Mouse (Mus musculus): ENCODE data around the gene Olfr1053. TPM values are rescaled to one million over a fixed set of nuclear protein-coding genes. Genes with fewer than 3 reads are reported as not detected.
"Not testable (repeated sequence)": the region's sequence is repeated elsewhere in the genome, so short reads cannot be mapped to it uniquely, and the experiment has no call there.

The Olfr1053 gene
- polyA plus RNA-seq (2015; fragmentation: Nextera tagmentation; extraction: Ambion mirVana) = not detected in 2 replicates

GRCm38 (mm10) chr2:86315184-86315583 lies at the start of gene Olfr1053:
TSS of gene Olfr1053 (minus strand) at chr2:86315284.
- Histone ChIP-seq H3K36me3 (replicated peaks; ENCODE audit: insufficient read depth, low read length) (no peaks in the 10 kb centered on the region), H3K4me2 (ENCODE audit: low read depth, low read length) (no peak within 1 kb of the TSS), H3K4me1 (ENCODE audit: insufficient read depth) (no peaks in the 10 kb centered on the region), H3K27me3 (ENCODE audit: insufficient read depth, low read length) (no peaks in the 10 kb centered on the region), H3K9ac (replicated peaks) (no peak within 1 kb of the TSS), H3K9me3 (ENCODE audit: low read length) (no peaks in the 10 kb centered on the region), H3K27ac (ENCODE audit: low read depth) (no peak within 1 kb of the TSS), H3K4me3 (ENCODE audit: low read depth, low read length) (no peak within 1 kb of the TSS)
- no peak for TF ChIP-seq EP300 (IDR thresholded peaks at IDR 0.05; ENCODE audit: low read depth)
- no peak for TF ChIP-seq CTCF (IDR thresholded peaks at IDR 0.05; ENCODE audit: low read depth)
- WGBS (ENCODE audit: insufficient replicate concordance) = 56% methylated on average over 3 of the region's 3 CpGs
- no peak for ATAC-seq
- no peak for DNase-seq

DNA sequence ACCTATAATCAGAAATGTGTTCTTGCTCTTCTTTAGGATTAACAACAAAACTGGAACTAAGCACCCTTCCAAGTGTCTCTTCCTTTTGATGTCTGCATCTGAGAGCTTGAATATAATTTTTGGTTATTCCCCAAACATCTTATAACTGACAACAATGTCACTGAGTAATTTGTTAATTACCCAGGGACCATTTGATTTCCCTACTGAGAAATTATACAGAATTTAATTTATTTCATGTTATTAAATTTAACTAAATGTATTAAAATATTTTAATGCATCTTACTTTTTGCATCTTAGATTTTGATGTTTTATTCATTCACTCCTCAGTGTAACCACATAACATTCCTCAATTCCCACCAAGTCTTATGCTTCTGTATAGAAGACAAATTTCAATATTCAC lies 47.3 kb upstream of the Olfr1053 start, which contains the start of gene Olfr1056:
Gene Olfr1056 (minus strand): TSS at position 101 of the 400 bp plus-strand sequence.
- Histone ChIP-seq H3K36me3 (replicated peaks; ENCODE audit: insufficient read depth, low read length) (no peaks in the 10 kb centered on the region), H3K27ac (ENCODE audit: low read depth) (no peak within 1 kb of the TSS), H3K27me3 (ENCODE audit: insufficient read depth, low read length) (no peaks in the 10 kb centered on the region), H3K4me3 (ENCODE audit: low read depth, low read length) (no peak within 1 kb of the TSS), H3K9ac (replicated peaks) (no peak within 1 kb of the TSS), H3K4me2 (ENCODE audit: low read depth, low read length) (no peak within 1 kb of the TSS), H3K9me3 (ENCODE audit: low read length) (no peaks in the 10 kb centered on the region), H3K4me1 (ENCODE audit: insufficient read depth) (no peaks in the 10 kb centered on the region)
- no peak for ATAC-seq
- DNase-seq = no peak
- TF ChIP-seq CTCF (IDR thresholded peaks at IDR 0.05; ENCODE audit: low read depth) (no peak), EP300 (IDR thresholded peaks at IDR 0.05; ENCODE audit: low read depth) (no peak)

- not testable (repeated sequence) for H3K27me3 ChIP-seq (ENCODE audit: insufficient read depth, low read length); H3K4me3 ChIP-seq (ENCODE audit: low read depth, low read length); DNase-seq; H3K36me3 ChIP-seq (replicated peaks; ENCODE audit: insufficient read depth, low read length); H3K4me1 ChIP-seq (ENCODE audit: insufficient read depth); H3K4me2 ChIP-seq (ENCODE audit: low read depth, low read length); H3K9me3 ChIP-seq (ENCODE audit: low read length); H3K9ac ChIP-seq (replicated peaks); ATAC-seq; H3K27ac ChIP-seq (ENCODE audit: low read depth)
- WGBS (ENCODE audit: insufficient replicate concordance) = 88% methylated on average over 1 of the region's 1 CpGs
Measured at GRCm38 (mm10) chr2:86351751-86352150, 36.7 kb upstream of the Olfr1053 start.

- H3K4me2 ChIP-seq (ENCODE audit: low read depth, low read length) = no peak within 1 kb of the TSS
- H3K27me3 ChIP-seq (ENCODE audit: insufficient read depth, low read length) = no peaks in the 10 kb centered on the region
- DNase-seq (no peak), ATAC-seq (no peak)
- no peaks in the 10 kb centered on the region for H3K4me1 ChIP-seq (ENCODE audit: insufficient read depth)
- 74% methylated on average over 5 of the region's 5 CpGs for WGBS (ENCODE audit: insufficient replicate concordance)
- no peak within 1 kb of the TSS for H3K27ac ChIP-seq (ENCODE audit: low read depth)
- no peak within 1 kb of the TSS for H3K9ac ChIP-seq (replicated peaks)
- H3K9me3 ChIP-seq (ENCODE audit: low read length) = no peaks in the 10 kb centered on the region
- TF ChIP-seq CTCF (IDR thresholded peaks at IDR 0.05; ENCODE audit: low read depth) = no peak
- no peak for TF ChIP-seq EP300 (IDR thresholded peaks at IDR 0.05; ENCODE audit: low read depth)
- H3K4me3 ChIP-seq (ENCODE audit: low read depth, low read length) = no peak within 1 kb of the TSS
- no peaks in the 10 kb centered on the region for H3K36me3 ChIP-seq (replicated peaks; ENCODE audit: insufficient read depth, low read length)
Measured at GRCm38 (mm10) chr2:86350184-86350583, 35.1 kb upstream of the Olfr1053 start, which contains the start of gene Olfr1055. TSS of gene Olfr1055 (minus strand) at chr2:86350284.

GRCm38 (mm10) chr2:86335333-86335732 lies 20.2 kb upstream of the Olfr1053 start, which contains the start of gene Olfr1054:
TSS of gene Olfr1054 (minus strand) at chr2:86335433.
- H3K9me3 ChIP-seq (ENCODE audit: low read length) = no peaks in the 10 kb centered on the region
- WGBS (ENCODE audit: insufficient replicate concordance) = 81% methylated on average over 3 of the region's 3 CpGs
- no peaks in the 10 kb centered on the region for H3K36me3 ChIP-seq (replicated peaks; ENCODE audit: insufficient read depth, low read length)
- H3K4me1 ChIP-seq (ENCODE audit: insufficient read depth) = no peaks in the 10 kb centered on the region
- H3K27me3 ChIP-seq (ENCODE audit: insufficient read depth, low read length) = no peaks in the 10 kb centered on the region
- H3K4me2 ChIP-seq (ENCODE audit: low read depth, low read length) = no peak within 1 kb of the TSS
- H3K4me3 ChIP-seq (ENCODE audit: low read depth, low read length) = no peak within 1 kb of the TSS
- TF ChIP-seq CTCF (IDR thresholded peaks at IDR 0.05; ENCODE audit: low read depth) (no peak), EP300 (IDR thresholded peaks at IDR 0.05; ENCODE audit: low read depth) (no peak)
- ATAC-seq (no peak), DNase-seq (no peak)
- H3K9ac ChIP-seq (replicated peaks) = no peak within 1 kb of the TSS
- H3K27ac ChIP-seq (ENCODE audit: low read depth) = no peak within 1 kb of the TSS

GRCm38 (mm10) chr2:86292155-86292554 lies 22.9 kb downstream of the Olfr1053 start, which contains the start of gene Olfr1052:
TSS of gene Olfr1052 (plus strand) at chr2:86292455.
- no peak within 1 kb of the TSS for H3K9ac ChIP-seq (replicated peaks)
- ATAC-seq (no peak), DNase-seq (no peak)
- no peaks in the 10 kb centered on the region for H3K4me1 ChIP-seq (ENCODE audit: insufficient read depth)
- no peaks in the 10 kb centered on the region for H3K27me3 ChIP-seq (ENCODE audit: insufficient read depth, low read length)
- H3K27ac ChIP-seq (ENCODE audit: low read depth) = no peak within 1 kb of the TSS
- H3K4me2 ChIP-seq (ENCODE audit: low read depth, low read length) = no peak within 1 kb of the TSS
- no peaks in the 10 kb centered on the region for H3K9me3 ChIP-seq (ENCODE audit: low read length)
- TF ChIP-seq CTCF (IDR thresholded peaks at IDR 0.05; ENCODE audit: low read depth) (no peak), EP300 (IDR thresholded peaks at IDR 0.05; ENCODE audit: low read depth) (no peak)
- H3K36me3 ChIP-seq (replicated peaks; ENCODE audit: insufficient read depth, low read length) = no peaks in the 10 kb centered on the region
- no peak within 1 kb of the TSS for H3K4me3 ChIP-seq (ENCODE audit: low read depth, low read length)

DNA sequence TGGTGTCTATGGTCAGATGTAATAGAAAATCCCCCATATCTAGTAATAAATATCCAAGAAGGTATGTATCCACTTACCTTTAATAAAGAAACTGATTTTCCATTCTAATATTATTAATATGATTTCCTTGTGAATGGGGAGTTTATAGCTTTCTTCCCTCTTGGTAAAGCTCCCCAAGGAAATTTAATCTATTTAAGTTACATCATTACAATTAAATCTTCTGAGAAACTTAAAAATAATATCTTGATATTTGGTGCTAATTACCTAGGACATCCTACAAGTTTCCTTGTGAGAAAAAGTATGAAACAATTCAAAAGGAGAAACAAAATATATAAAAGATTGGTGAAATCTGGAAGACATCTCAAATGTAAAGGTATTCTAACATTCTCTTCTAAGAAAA lies 36.1 kb downstream of the Olfr1053 start, which contains the start of gene Olfr1051:
Gene Olfr1051 (minus strand): TSS at position 101 of the 400 bp plus-strand sequence.
- not testable (repeated sequence) for H3K4me1 ChIP-seq (ENCODE audit: insufficient read depth); H3K4me2 ChIP-seq (ENCODE audit: low read depth, low read length); H3K36me3 ChIP-seq (replicated peaks; ENCODE audit: insufficient read depth, low read length); DNase-seq; ATAC-seq; H3K4me3 ChIP-seq (ENCODE audit: low read depth, low read length); H3K27me3 ChIP-seq (ENCODE audit: insufficient read depth, low read length); H3K27ac ChIP-seq (ENCODE audit: low read depth); H3K9me3 ChIP-seq (ENCODE audit: low read length); H3K9ac ChIP-seq (replicated peaks)

Other genes starting within 250 kb of the Olfr1053 start
- gene Olfr1036, start 241.3 kb downstream of the Olfr1053 start, polyA plus RNA-seq (2015; fragmentation: Nextera tagmentation; extraction: Ambion mirVana) = not detected in 2 replicates
- gene Olfr1037, start 227.9 kb downstream of the Olfr1053 start, polyA plus RNA-seq (2015; fragmentation: Nextera tagmentation; extraction: Ambion mirVana) = not detected in 2 replicates
- not detected in 2 replicates for gene Olfr1039, start 179.4 kb downstream of the Olfr1053 start, polyA plus RNA-seq (2015; fragmentation: Nextera tagmentation; extraction: Ambion mirVana)
- not detected in 2 replicates for gene Olfr1040, start 168.6 kb downstream of the Olfr1053 start, polyA plus RNA-seq (2015; fragmentation: Nextera tagmentation; extraction: Ambion mirVana)
- not detected in 2 replicates for gene Olfr1042, start 153.4 kb downstream of the Olfr1053 start, polyA plus RNA-seq (2015; fragmentation: Nextera tagmentation; extraction: Ambion mirVana)
- not detected in 2 replicates for gene Olfr1043, start 147.8 kb downstream of the Olfr1053 start, polyA plus RNA-seq (2015; fragmentation: Nextera tagmentation; extraction: Ambion mirVana)
- not detected in 2 replicates for gene Olfr1044, start 137.5 kb downstream of the Olfr1053 start, polyA plus RNA-seq (2015; fragmentation: Nextera tagmentation; extraction: Ambion mirVana)
- gene Olfr52, start 129.6 kb downstream of the Olfr1053 start, polyA plus RNA-seq (2015; fragmentation: Nextera tagmentation; extraction: Ambion mirVana) = not detected in 2 replicates
- gene Olfr1045, start 112.3 kb downstream of the Olfr1053 start, polyA plus RNA-seq (2015; fragmentation: Nextera tagmentation; extraction: Ambion mirVana) = not detected in 2 replicates
- not detected in 2 replicates for gene Olfr1046, start 96.0 kb downstream of the Olfr1053 start, polyA plus RNA-seq (2015; fragmentation: Nextera tagmentation; extraction: Ambion mirVana)
- not detected in 2 replicates for gene Olfr1047, start 83.9 kb downstream of the Olfr1053 start, polyA plus RNA-seq (2015; fragmentation: Nextera tagmentation; extraction: Ambion mirVana)
- gene Olfr1048, start 75.0 kb downstream of the Olfr1053 start, polyA plus RNA-seq (2015; fragmentation: Nextera tagmentation; extraction: Ambion mirVana) = not detected in 2 replicates
- gene Olfr1049, start 57.0 kb downstream of the Olfr1053 start, polyA plus RNA-seq (2015; fragmentation: Nextera tagmentation; extraction: Ambion mirVana) = not detected in 2 replicates
- not detected in 2 replicates for gene Olfr1051, start 36.2 kb downstream of the Olfr1053 start, polyA plus RNA-seq (2015; fragmentation: Nextera tagmentation; extraction: Ambion mirVana)
- not detected in 2 replicates for gene Olfr1052, start 22.8 kb downstream of the Olfr1053 start, polyA plus RNA-seq (2015; fragmentation: Nextera tagmentation; extraction: Ambion mirVana)
- gene Olfr1054, start 20.1 kb upstream of the Olfr1053 start, polyA plus RNA-seq (2015; fragmentation: Nextera tagmentation; extraction: Ambion mirVana) = not detected in 2 replicates
- gene Olfr1055, start 35.0 kb upstream of the Olfr1053 start, polyA plus RNA-seq (2015; fragmentation: Nextera tagmentation; extraction: Ambion mirVana) = not detected in 2 replicates
- gene Olfr1056, start 47.2 kb upstream of the Olfr1053 start, polyA plus RNA-seq (2015; fragmentation: Nextera tagmentation; extraction: Ambion mirVana) = not detected in 2 replicates
- not detected in 2 replicates for gene Olfr1057, start 63.1 kb upstream of the Olfr1053 start, polyA plus RNA-seq (2015; fragmentation: Nextera tagmentation; extraction: Ambion mirVana)
- not detected in 2 replicates for gene Olfr1058, start 73.3 kb upstream of the Olfr1053 start, polyA plus RNA-seq (2015; fragmentation: Nextera tagmentation; extraction: Ambion mirVana)
- not detected in 2 replicates for gene Olfr1061, start 98.8 kb upstream of the Olfr1053 start, polyA plus RNA-seq (2015; fragmentation: Nextera tagmentation; extraction: Ambion mirVana)
- gene Olfr1062, start 111.5 kb upstream of the Olfr1053 start, polyA plus RNA-seq (2015; fragmentation: Nextera tagmentation; extraction: Ambion mirVana) = not detected in 2 replicates
- gene Olfr1065, start 135.3 kb upstream of the Olfr1053 start, polyA plus RNA-seq (2015; fragmentation: Nextera tagmentation; extraction: Ambion mirVana) = not detected in 2 replicates
- not detected in 2 replicates for gene Olfr1066, start 141.0 kb upstream of the Olfr1053 start, polyA plus RNA-seq (2015; fragmentation: Nextera tagmentation; extraction: Ambion mirVana)
- not detected in 2 replicates for gene Olfr228, start 172.1 kb upstream of the Olfr1053 start, polyA plus RNA-seq (2015; fragmentation: Nextera tagmentation; extraction: Ambion mirVana)
- not detected in 2 replicates for gene Olfr1076, start 193.2 kb upstream of the Olfr1053 start, polyA plus RNA-seq (2015; fragmentation: Nextera tagmentation; extraction: Ambion mirVana)
- not detected in 2 replicates for gene Olfr1079, start 227.2 kb upstream of the Olfr1053 start, polyA plus RNA-seq (2015; fragmentation: Nextera tagmentation; extraction: Ambion mirVana)
- not detected in 2 replicates for gene Olfr1080, start 243.0 kb upstream of the Olfr1053 start, polyA plus RNA-seq (2015; fragmentation: Nextera tagmentation; extraction: Ambion mirVana)